In the genomic region with DNA sequence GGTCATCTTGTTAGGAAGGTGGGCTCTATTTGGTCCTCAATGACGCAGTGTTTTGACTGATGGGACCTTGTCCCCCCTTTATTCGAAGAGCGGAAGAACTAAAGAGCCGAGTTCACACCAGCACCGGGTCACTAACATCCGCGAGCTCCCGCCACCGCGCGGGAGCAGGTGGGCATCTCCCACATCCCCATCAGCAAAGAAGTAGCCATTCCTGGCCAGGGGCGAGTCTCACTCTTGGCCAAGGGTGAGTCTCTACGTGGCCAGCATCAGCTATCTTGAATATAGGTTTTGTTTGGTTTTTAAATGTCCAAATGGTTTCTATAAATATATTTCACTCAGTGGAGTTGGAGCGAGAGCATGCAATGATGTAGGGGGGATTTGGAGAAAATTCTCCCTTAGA, we compare ENCODE assay signal across 12 mouse cellular contexts. TPM values are rescaled to one million over a fixed set of nuclear protein-coding genes. Genes with fewer than 3 reads are reported as not detected.
A peak's percentile ranks its signal among the peaks of the same experiment; 100 is the strongest.
DNase-seq lines count a peak whose midpoint lies in the region; ATAC-seq and TF ChIP-seq lines count a peak whose summit lies in the region.
"Had no signal": no experiment of that assay in that cellular context is flagged by ENCODE, and none has a peak within 500 bp of the region (broad histone marks: within the 10 kb centered on the region; RNA-seq: fewer than 3 reads in every experiment).

No protein-coding gene starts in this region.

- no peaks in the 10 kb centered on the region for H3K9me3 ChIP-seq in intestine, embryonic 16.5 days (ENCODE audit: control insufficient read depth, low read length)
- no peaks in the 10 kb centered on the region for H3K9me3 ChIP-seq in neural tube, embryonic 15.5 days (replicated peaks)
- H3K9me3 ChIP-seq: liver, embryonic 15.5 days had no signal

- intact Hi-C loops in left cerebral cortex, adult 2 months (cut with DNase I), result loop anchor here (5.0 to 10.0 kb wide), 2 partner anchors 553 to 789 kb away; no protein-coding TSS in a partner anchor

- no peaks in the 10 kb centered on the region for H3K36me3 ChIP-seq in intestine, embryonic 16.5 days (ENCODE audit: control insufficient read depth, insufficient read depth, low read length)
- no peaks in the 10 kb centered on the region for H3K36me3 ChIP-seq in neural tube, embryonic 15.5 days
- H3K36me3 ChIP-seq: liver, embryonic 15.5 days had no signal

- no peak overlapping the region for H3K9ac ChIP-seq in intestine, embryonic 16.5 days (ENCODE audit: low read depth, low read length)
- H3K9ac ChIP-seq in neural tube, embryonic 15.5 days (replicated peaks), result no peak overlapping the region
- H3K9ac ChIP-seq: liver, embryonic 15.5 days had no signal

- peaks cover 26% of the 10 kb centered on the region for H3K27me3 ChIP-seq in intestine, embryonic 16.5 days (replicated peaks; ENCODE audit: control insufficient read depth, insufficient read depth, low read length)
- H3K27me3 ChIP-seq in neural tube, embryonic 15.5 days (replicated peaks), result peaks cover 22% of the 10 kb centered on the region

- peaks cover 33% of the 10 kb centered on the region for H3K4me1 ChIP-seq in intestine, embryonic 16.5 days (ENCODE audit: control insufficient read depth, insufficient read depth, low read length)
- peaks cover 49% of the 10 kb centered on the region for H3K4me1 ChIP-seq in neural tube, embryonic 15.5 days

- peak overlapping the region; percentile 34 for H3K4me3 ChIP-seq in left cerebral cortex, adult 2 months
- peak overlapping the region; percentile 17 for H3K4me3 ChIP-seq in intestine, embryonic 16.5 days (ENCODE audit: low read length)
- H3K4me3 ChIP-seq in neural tube, embryonic 15.5 days (replicated peaks), result peak overlapping the region; percentile 16; the same call in 1 of the 2 replicates
- H3K4me3 ChIP-seq: liver, embryonic 15.5 days had no signal

- TF ChIP-seq CTCF in left cerebral cortex, adult 2 months (IDR thresholded peaks at IDR 0.05), result no peak

- peak overlapping the region; percentile 48 for H3K4me2 ChIP-seq in intestine, embryonic 16.5 days (ENCODE audit: low read depth, low read length)
- H3K4me2 ChIP-seq in neural tube, embryonic 15.5 days, result peak overlapping the region; percentile 46
- H3K4me2 ChIP-seq: liver, embryonic 15.5 days had no signal

- DNase-seq in embryo, embryonic 9.5 days (ENCODE audit: extremely low spot score), result peak; percentile 18
- DNase-seq in embryo, embryonic 10 days (ENCODE audit: low spot score), result no peak
- DNase-seq in left cerebral cortex, adult 2 months (ENCODE audit: extremely low spot score in 1 of 2, low spot score in 2 of 2), result no peak
- DNase-seq in left cerebral cortex, adult 11 months (ENCODE audit: low spot score), result no peak
- no peak for DNase-seq in ovary, postnatal 10 days (ENCODE audit: low spot score)
- DNase-seq in thymus, postnatal 25 days, result no peak
- DNase-seq: gastrocnemius, postnatal 10 days; heart, postnatal 4 days had no signal

- no peak for ATAC-seq in intestine, embryonic 16.5 days
- no peak for ATAC-seq in neural tube, embryonic 15.5 days (ENCODE audit: low FRiP score)
- ATAC-seq: activated CD4-positive, CD25-positive, alpha-beta regulatory T cell, adult 4 months had no signal

- 5% methylated on average over 14 of the region's 14 CpGs for WGBS in intestine, embryonic 16.5 days
- WGBS in neural tube, embryonic 15.5 days, result 3% methylated on average over 14 of the region's 14 CpGs

- 0 out of 2 replicates have a peak overlapping the region, but pooled peaks have one; percentile 26 for H3K27ac ChIP-seq in left cerebral cortex, adult 2 months
- no peak overlapping the region for H3K27ac ChIP-seq in intestine, embryonic 16.5 days (ENCODE audit: low read length)
- H3K27ac ChIP-seq in neural tube, embryonic 15.5 days (replicated peaks), result no peak overlapping the region
- H3K27ac ChIP-seq: liver, embryonic 15.5 days had no signal

RNA-seq across cellular contexts. Expression of gene Tshz3, which starts 6.3 kb away (rescaled TPM):
- 10 to 100 TPM; 43.0 to 53.4 TPM for total RNA-seq in left cerebral cortex, adult 2 months (2021)
- polyA plus RNA-seq in intestine, embryonic 16.5 days (2015; fragmentation: Nextera tagmentation; extraction: Ambion mirVana), result 9.7 and 10.4 TPM in 2 replicates
- 56.8 and 62.7 TPM in 2 replicates for polyA plus RNA-seq in neural tube, embryonic 15.5 days (2015; fragmentation: Nextera tagmentation; extraction: Ambion mirVana)
